Mouse (Mus musculus) embryonic facial prominence, embryonic 15.5 days (tissue): Measurements from ENCODE around the gene Wipf1. TPM values are rescaled to one million over a fixed set of nuclear protein-coding genes. Genes with fewer than 3 reads are reported as not detected.

Experiments
- ATAC-seq: fragments of 200-750 bp; cut with Nextera tagmentation; 2 replicates; pipeline ENCODE4 v1.8.0; 2017; ENCODE audit warnings: low read depth, moderate TSS enrichment; ENCODE audit not compliant: insufficient number of reproducible peaks, low FRiP score, low TSS enrichment
- H3K27ac ChIP-seq: fragments of 300-500 bp; sonication (generic); replicated peaks from 2 replicates; pipeline ENCODE4 v1.5.1; 2015; ENCODE audit warnings: mild to moderate bottlenecking, inconsistent platforms
- H3K27me3 ChIP-seq: fragments of 300-500 bp; sonication (generic); 2 replicates; pipeline ENCODE4 v1.6.1; 2015; ENCODE audit warnings: inconsistent platforms
- H3K36me3 ChIP-seq: fragments of 300-500 bp; sonication (generic); 2 replicates; pipeline ENCODE4 v1.6.1; 2015; ENCODE audit warnings: mild to moderate bottlenecking, inconsistent platforms
- H3K4me1 ChIP-seq: fragments of 300-500 bp; sonication (generic); 2 replicates; pipeline ENCODE4 v1.6.1; 2015; ENCODE audit warnings: inconsistent platforms
- H3K4me2 ChIP-seq: fragments of 300-500 bp; sonication (generic); replicated peaks from 2 replicates; pipeline ENCODE4 v1.6.1; 2015; ENCODE audit warnings: mild to moderate bottlenecking, inconsistent platforms
- H3K4me3 ChIP-seq: fragments of 300-500 bp; sonication (generic); replicated peaks from 2 replicates; pipeline ENCODE4 v1.5.1; 2015; ENCODE audit warnings: mild to moderate bottlenecking, inconsistent platforms
- H3K9ac ChIP-seq: fragments of 300-500 bp; sonication (generic); 2 replicates; pipeline ENCODE4 v1.6.1; 2015; ENCODE audit warnings: inconsistent platforms
- H3K9me3 ChIP-seq: fragments of 300-500 bp; sonication (generic); replicated peaks from 2 replicates; pipeline ENCODE4 v1.6.1; 2016; ENCODE audit warnings: inconsistent platforms
- WGBS: fragments of 180-500 bp; shearing (Covaris S2); methylation state at CpG from one replicate; pipeline ENCODE4 v1.1.7; 2015; 5-methylcytosine and 5-hydroxymethylcytosine counted together
- polyA plus RNA-seq: library from polyadenylated mRNA; unstranded; fragments of >200 nt; fragmentation: Nextera tagmentation; extraction: Ambion mirVana; gene quantifications from 2 replicates; pipeline ENCODE4 v1.2.1, GENCODE M21; 2015

Gene Wipf1
- polyA plus RNA-seq, 1 experiment from 2014 or later = 20.0 TPM

DNA sequence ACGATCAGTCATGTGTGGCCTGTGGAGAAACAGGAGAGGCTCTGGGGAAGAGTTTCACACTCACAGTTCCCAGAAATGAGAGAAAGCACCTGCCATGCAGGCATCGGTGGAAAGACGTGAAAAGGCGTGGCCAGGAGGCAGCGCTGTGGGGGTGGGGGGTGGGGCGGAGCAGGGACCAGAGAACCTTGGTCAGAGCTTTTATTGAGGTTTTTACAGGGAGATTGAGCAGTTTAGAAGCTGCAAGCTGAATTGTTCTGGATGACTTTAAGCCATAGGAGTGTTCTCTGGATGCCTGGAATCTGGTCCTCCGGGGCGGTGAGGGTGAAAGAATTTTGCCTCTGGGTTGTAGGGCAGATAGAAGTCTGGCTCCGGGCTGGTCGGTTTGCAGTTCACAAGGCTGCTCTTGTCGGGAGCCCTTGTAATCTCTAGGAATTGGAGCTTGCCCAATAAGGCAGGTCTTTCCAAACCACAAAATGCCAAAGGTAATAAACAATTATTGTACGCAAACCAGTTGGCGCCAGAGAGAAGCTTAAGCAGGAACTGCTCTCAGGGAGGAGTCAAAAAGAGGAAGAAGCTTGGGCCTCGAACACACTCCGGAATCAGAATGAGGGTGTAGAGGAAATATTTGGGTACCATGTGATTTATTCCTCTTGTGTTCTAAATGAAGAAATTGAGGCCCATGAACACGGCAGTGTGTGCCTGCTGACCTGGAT, 11.1 kb upstream of the Wipf1 start:
- no peaks in the 10 kb centered on the region for H3K36me3 ChIP-seq
- H3K27ac ChIP-seq = 0 out of 2 replicates have a peak overlapping the region, but pooled peaks have one; percentile 14
- peaks cover 17% of the 10 kb centered on the region for H3K4me1 ChIP-seq
- no peaks in the 10 kb centered on the region for H3K9me3 ChIP-seq
- peak overlapping the region; percentile 33 for H3K4me2 ChIP-seq
- 0 out of 2 replicates have a peak overlapping the region, but pooled peaks have one; percentile 4 for H3K9ac ChIP-seq
- H3K4me3 ChIP-seq = 0 out of 2 replicates have a peak overlapping the region, but pooled peaks have one; percentile 3
- no peaks in the 10 kb centered on the region for H3K27me3 ChIP-seq
- 12% methylated on average over 16 of the region's 16 CpGs for WGBS
- no peak for ATAC-seq

DNA sequence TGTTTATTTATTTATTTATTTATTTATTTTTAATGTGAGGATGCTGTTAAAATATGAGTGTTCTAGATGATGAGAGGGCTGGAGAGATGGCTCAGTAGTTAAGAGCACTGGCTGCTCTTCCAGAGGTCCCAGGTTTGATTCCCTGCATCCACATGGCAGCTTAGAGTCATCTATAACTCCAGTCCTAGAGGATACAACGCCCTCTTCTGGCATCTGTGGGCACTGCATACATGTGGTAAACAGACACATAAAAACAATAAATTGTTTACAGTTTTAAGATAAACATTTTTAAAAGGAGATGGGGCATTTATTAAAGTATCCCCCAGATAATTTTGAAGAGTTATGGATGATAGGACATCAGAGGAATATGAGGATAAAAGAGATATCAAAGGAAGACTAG, 10.2 kb upstream of the Wipf1 start:
- no peak overlapping the region for H3K9ac ChIP-seq
- no peaks in the 10 kb centered on the region for H3K36me3 ChIP-seq
- H3K9me3 ChIP-seq = no peaks in the 10 kb centered on the region
- 37% methylated on average over 1 of the region's 1 CpGs for WGBS
- ATAC-seq = no peak
- no peak overlapping the region for H3K27ac ChIP-seq
- peaks cover 12% of the 10 kb centered on the region for H3K4me1 ChIP-seq
- no peak overlapping the region for H3K4me3 ChIP-seq
- no peaks in the 10 kb centered on the region for H3K27me3 ChIP-seq
- H3K4me2 ChIP-seq = no peak overlapping the region

DNA sequence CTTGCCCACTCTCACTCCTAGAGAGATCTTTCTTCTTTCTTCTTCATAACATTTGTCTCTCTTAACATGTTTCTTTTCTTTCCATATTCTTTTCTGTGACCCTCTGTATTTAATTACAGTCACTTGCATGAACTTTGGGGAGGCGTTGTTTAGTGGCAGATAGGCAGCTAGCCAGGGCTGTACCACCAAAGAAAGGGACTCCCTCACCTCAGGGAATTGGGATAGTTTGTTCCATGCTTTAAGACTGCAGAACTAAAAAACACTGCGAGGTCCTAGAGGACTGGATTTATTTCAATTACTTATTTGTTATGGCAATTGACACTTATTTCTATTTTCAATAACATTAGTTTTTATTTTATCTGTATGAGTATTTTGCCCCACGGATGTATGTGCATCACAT, 9.6 kb upstream of the Wipf1 start:
- Histone ChIP-seq H3K4me2 (no peak overlapping the region), H3K9ac (no peak overlapping the region), H3K27ac (no peak overlapping the region), H3K36me3 (no peaks in the 10 kb centered on the region), H3K9me3 (no peaks in the 10 kb centered on the region), H3K4me3 (no peak overlapping the region), H3K4me1 (peaks cover 12% of the 10 kb centered on the region), H3K27me3 (no peaks in the 10 kb centered on the region)
- 72% methylated on average over 3 of the region's 3 CpGs for WGBS
- no peak for ATAC-seq

DNA sequence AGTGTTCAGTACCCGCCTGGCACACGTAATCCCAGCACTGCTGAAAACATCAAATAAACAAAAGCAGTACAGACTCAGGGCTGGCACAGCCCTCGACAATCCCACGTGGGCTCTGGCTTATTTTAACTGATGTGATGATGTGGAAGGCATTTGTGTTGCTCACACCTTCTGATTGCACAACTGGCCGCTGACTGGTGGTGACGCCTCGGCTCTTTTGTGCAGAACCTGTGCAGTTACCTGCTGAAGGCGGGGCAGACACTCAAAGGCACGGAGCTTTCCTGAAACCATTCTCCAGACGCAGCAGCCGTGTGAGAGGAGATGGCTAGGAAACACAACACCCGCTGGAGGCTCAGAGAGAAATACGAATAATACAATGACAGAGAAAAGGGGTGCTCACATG, 9.1 kb upstream of the Wipf1 start:
- 58% methylated on average over 13 of the region's 13 CpGs for WGBS
- no peak overlapping the region for H3K4me3 ChIP-seq
- H3K4me2 ChIP-seq = no peak overlapping the region
- H3K9ac ChIP-seq = no peak overlapping the region
- H3K27me3 ChIP-seq = no peaks in the 10 kb centered on the region
- H3K36me3 ChIP-seq = no peaks in the 10 kb centered on the region
- no peaks in the 10 kb centered on the region for H3K9me3 ChIP-seq
- H3K27ac ChIP-seq = no peak overlapping the region
- 0 out of 2 replicates have a peak, but pooled peaks have one; percentile 44 for ATAC-seq
- peaks cover 12% of the 10 kb centered on the region for H3K4me1 ChIP-seq

DNA sequence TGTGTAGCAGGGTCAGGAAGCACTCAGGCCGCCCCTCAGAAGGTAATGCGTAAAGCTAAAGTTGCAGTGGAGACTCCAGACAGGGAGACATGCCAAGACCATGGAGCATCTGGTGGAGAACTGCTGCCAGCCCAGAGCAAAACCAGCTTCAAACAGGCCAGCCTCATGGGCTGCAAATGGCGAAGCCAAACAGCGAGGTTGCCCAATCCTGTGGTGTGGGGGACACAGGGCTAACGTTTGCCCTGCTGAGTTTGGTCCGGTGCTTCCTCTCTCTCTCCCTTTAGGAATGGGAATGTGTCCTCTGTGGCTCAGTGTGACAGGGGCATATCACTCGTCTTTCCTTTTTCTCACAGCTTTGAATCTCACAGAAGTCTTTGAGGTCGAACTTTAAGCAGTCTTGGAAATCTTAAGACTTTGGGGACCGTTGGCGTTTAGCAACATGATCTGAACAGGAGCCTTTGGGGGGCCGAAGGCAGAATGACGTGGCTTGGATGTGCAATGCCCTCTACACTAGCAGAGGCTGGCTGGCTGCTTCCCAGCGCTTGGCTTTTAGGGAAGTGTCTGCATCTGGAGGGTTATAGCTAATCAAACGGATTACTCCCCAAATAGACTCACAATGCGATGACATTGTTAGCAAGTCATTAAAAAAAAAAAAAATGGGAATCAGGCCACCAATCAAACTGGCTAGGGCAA, 6.7 kb upstream of the Wipf1 start:
- Histone ChIP-seq H3K4me3 (no peak overlapping the region), H3K4me2 (no peak overlapping the region), H3K36me3 (no peaks in the 10 kb centered on the region), H3K9ac (no peak overlapping the region), H3K4me1 (peaks cover 15% of the 10 kb centered on the region), H3K27ac (no peak overlapping the region), H3K9me3 (no peaks in the 10 kb centered on the region), H3K27me3 (no peaks in the 10 kb centered on the region)
- WGBS = 70% methylated on average over 15 of the region's 15 CpGs
- ATAC-seq = no peak

DNA sequence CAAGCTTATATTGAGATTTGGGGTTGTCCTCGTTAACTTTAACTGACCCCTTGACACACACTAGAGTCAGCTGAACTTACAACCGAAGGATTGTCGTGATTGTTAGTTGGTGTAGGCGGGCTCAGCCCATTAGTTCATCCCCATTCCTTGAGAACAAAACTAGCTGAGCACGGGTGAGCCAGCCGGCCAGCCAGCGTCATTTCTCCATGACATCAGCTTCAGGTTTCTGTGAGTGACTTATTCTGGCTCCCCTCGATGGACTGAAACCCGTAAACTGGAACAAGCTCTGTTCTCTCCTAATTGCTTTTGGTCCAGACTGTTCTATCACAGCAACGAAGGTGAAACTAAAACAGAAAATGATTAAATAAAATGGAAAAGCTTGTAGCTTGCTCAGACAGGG, 5.2 kb upstream of the Wipf1 start:
- ATAC-seq = no peak
- H3K36me3 ChIP-seq = no peaks in the 10 kb centered on the region
- H3K4me2 ChIP-seq = no peak overlapping the region
- no peak overlapping the region for H3K9ac ChIP-seq
- no peaks in the 10 kb centered on the region for H3K9me3 ChIP-seq
- H3K4me3 ChIP-seq = no peak overlapping the region
- WGBS = 67% methylated on average over 10 of the region's 10 CpGs
- H3K4me1 ChIP-seq = 0 out of 2 replicates have a peak, but pooled peaks cover 15% of the 10 kb centered on the region
- H3K27ac ChIP-seq = no peak overlapping the region
- no peaks in the 10 kb centered on the region for H3K27me3 ChIP-seq

DNA sequence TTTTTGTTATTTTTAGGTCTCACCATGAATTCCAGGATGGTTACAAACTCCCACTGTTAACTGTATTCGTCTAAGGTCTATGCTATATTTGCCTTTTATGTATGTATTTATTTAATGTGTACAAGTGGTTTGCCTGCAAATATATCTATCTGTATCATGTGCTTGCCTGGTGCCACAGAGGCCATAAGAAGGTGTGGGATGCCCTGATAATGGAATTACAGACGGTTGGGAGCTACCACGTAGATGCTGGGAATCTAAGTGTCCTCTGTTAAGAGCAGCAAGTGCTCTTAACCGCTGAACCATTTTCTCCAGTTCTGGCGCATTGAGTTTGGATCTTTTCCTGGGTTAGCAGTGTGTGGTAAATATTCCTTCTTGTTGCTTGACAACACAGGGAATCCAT, 953 bp upstream of the Wipf1 start:
- ATAC-seq = no peak
- H3K4me2 ChIP-seq = no peak overlapping the region
- no peaks in the 10 kb centered on the region for H3K36me3 ChIP-seq
- H3K27ac ChIP-seq = no peak overlapping the region; the same call in 1 of the 2 replicates
- no peak overlapping the region for H3K4me3 ChIP-seq
- H3K4me1 ChIP-seq = peaks cover 40% of the 10 kb centered on the region
- H3K9ac ChIP-seq = no peak overlapping the region
- no peaks in the 10 kb centered on the region for H3K9me3 ChIP-seq
- 73% methylated on average over 5 of the region's 5 CpGs for WGBS
- no peaks in the 10 kb centered on the region for H3K27me3 ChIP-seq

DNA sequence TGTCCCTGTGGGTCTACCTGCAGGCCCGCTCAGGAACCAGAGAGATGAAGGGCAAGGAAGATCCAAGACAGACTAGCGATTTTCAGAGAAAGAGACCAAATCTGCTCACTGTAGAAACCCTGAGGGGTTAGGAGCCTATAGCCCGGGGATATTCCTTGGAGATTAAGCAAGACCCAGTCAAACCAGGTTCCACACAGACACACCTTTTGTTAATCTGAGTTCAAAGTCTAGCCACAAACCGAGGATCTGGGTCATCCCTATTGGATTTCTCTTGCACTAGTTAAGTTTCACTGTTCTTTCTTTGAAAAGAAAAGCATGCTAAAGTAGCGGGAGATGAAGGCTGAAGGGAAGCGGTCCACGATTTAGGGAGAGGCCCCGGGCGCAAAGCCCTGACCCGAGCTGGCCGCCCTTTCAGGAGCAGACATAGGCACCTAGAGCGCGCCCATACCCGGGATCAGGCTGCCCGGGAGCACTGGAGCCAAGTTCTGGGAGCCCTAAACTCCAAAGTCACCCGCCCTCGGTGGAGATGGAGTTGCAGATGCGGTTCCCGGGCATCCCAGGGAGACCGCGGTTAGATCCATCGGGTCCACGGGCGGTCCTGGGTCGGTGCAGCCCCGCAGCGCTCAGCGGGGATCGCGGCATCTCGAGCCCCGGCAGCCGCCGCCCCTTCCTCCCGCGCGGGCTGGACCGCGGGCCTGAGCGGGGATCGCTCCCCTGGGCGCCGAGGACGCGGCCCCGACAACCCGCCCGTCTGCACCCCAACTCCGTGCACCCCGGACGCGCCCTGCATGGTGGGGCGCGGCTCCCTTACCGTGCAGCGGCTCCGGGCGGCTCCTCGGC, 798 bp downstream of the Wipf1 start:
- ATAC-seq = peak; percentile 61
- peaks cover 42% of the 10 kb centered on the region for H3K4me1 ChIP-seq
- H3K36me3 ChIP-seq = no peaks in the 10 kb centered on the region
- H3K27ac ChIP-seq = peak overlapping the region; percentile 89
- H3K27me3 ChIP-seq = no peaks in the 10 kb centered on the region
- H3K9me3 ChIP-seq = no peaks in the 10 kb centered on the region
- H3K4me3 ChIP-seq = peak overlapping the region; percentile 75
- peak overlapping the region; percentile 75 for H3K4me2 ChIP-seq
- 2% methylated on average over 49 of the region's 59 CpGs for WGBS
- H3K9ac ChIP-seq = peak overlapping the region; percentile 89

DNA sequence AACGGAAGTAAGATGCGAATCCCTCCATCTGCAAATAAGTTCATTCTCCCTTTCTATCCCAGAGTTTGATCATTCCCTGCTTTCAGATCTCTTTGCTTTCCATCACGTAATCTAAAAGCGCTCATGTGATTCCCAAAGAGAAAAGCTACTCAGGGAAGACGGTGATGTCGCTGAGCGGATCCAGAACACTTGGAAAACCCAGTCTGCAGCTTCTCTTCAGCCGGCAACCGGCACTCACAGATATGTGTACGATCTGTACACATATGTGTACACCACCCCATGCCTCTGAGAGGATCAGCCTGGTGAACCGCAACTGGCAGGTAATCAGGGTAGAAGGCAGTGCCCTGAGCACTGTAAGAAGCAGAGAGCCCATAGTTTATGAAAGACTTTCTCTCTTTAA, 1.6 kb downstream of the Wipf1 start:
- peak overlapping the region; percentile 75 for H3K4me2 ChIP-seq
- H3K9me3 ChIP-seq = no peaks in the 10 kb centered on the region
- H3K27me3 ChIP-seq = no peaks in the 10 kb centered on the region
- peak overlapping the region; percentile 75 for H3K4me3 ChIP-seq
- no peak for ATAC-seq
- H3K9ac ChIP-seq = peak overlapping the region; percentile 89
- no peaks in the 10 kb centered on the region for H3K36me3 ChIP-seq
- 47% methylated on average over 11 of the region's 11 CpGs for WGBS
- peak overlapping the region; percentile 48; the same call in 1 of the 2 replicates for H3K27ac ChIP-seq
- peaks cover 48% of the 10 kb centered on the region for H3K4me1 ChIP-seq

DNA sequence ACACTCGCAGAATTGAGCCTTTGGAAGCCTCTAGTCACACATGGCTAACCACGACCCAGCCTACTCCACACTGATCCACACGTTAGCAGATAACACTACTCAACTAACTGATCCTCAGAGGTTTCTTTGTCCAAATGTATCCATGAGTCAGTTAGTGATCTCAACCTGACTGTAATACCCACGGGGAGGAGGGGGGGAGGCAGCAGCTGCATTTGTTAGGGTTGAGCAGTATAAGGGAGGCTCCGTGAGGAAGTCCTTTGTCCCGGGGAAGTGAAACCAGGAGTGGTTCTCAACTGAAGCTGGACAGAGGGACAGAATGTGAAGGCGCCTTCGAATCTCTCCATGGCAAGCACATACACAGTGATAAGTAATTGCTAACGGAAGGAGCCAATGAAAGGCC, 2.8 kb downstream of the Wipf1 start:
- Histone ChIP-seq H3K4me2 (peak overlapping the region; percentile 75), H3K27me3 (no peaks in the 10 kb centered on the region), H3K9me3 (no peaks in the 10 kb centered on the region), H3K4me3 (peak overlapping the region; percentile 75), H3K4me1 (peaks cover 56% of the 10 kb centered on the region), H3K36me3 (no peaks in the 10 kb centered on the region), H3K27ac (0 out of 2 replicates have a peak overlapping the region, but pooled peaks have one; percentile 48), H3K9ac (no peak overlapping the region)
- WGBS = 46% methylated on average over 9 of the region's 9 CpGs
- no peak for ATAC-seq

DNA sequence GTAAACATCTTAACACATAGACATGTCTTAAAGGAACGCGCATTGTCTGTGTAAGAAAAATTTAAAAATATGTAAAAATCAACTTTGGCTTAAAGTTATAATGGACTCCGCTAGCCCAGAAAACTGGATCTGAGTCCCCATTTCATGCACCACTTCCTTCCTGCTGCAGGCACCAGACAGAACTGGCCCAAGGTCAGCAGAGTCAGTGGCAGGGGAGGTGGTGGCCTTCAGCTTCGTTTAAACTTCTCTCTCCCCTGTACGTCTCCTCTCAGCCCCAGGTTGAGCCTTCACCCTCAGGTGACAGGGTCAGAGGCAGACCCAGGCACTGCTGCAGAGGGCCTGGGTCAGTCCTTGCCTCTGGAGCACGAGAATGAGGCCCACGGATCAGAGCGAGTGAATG, 6.6 kb downstream of the Wipf1 start:
- H3K27me3 ChIP-seq = no peaks in the 10 kb centered on the region
- H3K4me2 ChIP-seq = no peak overlapping the region
- no peak overlapping the region for H3K4me3 ChIP-seq
- H3K27ac ChIP-seq = peak overlapping the region; percentile 60; the same call in 1 of the 2 replicates
- no peaks in the 10 kb centered on the region for H3K9me3 ChIP-seq
- peaks cover 55% of the 10 kb centered on the region for H3K4me1 ChIP-seq
- H3K36me3 ChIP-seq = no peaks in the 10 kb centered on the region
- 51% methylated on average over 8 of the region's 8 CpGs for WGBS
- no peak for ATAC-seq
- H3K9ac ChIP-seq = no peak overlapping the region
